Mouse (Mus musculus): ENCODE data around the gene Gm20503. TPM values are rescaled to one million over a fixed set of nuclear protein-coding genes. Genes with fewer than 3 reads are reported as not detected.

Gm20503 gene
- polyA plus RNA-seq, 1 experiment = 0.08 TPM

DNA sequence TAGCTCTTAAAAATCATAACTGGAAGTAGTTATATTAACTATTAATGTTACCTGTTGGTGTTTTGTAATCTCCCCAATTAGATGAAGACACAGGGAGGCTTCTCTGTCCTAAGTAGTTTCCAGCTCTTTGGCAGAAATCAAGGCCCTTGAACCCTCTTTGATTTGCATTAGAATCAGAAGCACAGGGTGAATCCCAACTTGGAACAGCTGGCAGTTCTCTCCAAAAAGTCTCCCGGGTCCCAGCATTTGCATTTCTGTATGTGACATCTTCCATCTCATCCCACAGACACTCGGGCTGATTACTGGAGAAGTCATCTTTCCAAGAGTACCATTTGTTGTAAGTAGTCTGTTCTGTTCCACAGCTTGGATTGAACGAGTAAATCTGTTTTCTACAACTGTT lies 44.2 kb downstream of the Gm20503 start:
- Histone ChIP-seq H3K27ac (ENCODE audit: insufficient read depth, low read length) (no peak overlapping the region), H3K4me1 (ENCODE audit: control insufficient read depth, insufficient read depth, low read length) (no peaks in the 10 kb centered on the region), H3K4me3 (ENCODE audit: insufficient read depth, low read length) (no peak overlapping the region)
- TF ChIP-seq POLR2A (IDR thresholded peaks at IDR 0.05; ENCODE audit: extremely low read depth, insufficient read depth, low read length) (no peak), CTCF (IDR thresholded peaks at IDR 0.05; ENCODE audit: extremely low read depth, insufficient read depth, low read length) (no peak)

DNA sequence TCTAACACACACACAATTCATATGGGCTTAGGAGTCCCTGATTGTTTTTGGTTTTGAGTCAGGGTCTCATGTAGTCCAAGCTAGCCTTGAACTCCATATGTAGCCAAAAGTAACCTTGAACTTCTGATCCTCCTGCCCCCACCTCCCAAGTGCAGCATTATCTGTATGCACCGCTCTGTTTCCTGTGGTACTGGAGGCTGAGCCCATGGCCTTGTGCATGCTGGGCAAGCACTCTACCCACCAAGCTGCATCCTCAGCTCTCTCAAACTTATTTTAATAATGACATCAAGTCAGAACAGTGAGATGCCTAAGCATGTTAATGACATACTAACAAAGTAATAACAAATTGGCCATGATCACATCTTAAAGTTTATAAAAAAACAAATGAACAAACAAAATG lies 48.1 kb downstream of the Gm20503 start:
- no peak overlapping the region for H3K27ac ChIP-seq (ENCODE audit: insufficient read depth, low read length)
- no peak overlapping the region for H3K4me3 ChIP-seq (ENCODE audit: insufficient read depth, low read length)
- no peak for TF ChIP-seq CTCF (IDR thresholded peaks at IDR 0.05; ENCODE audit: extremely low read depth, insufficient read depth, low read length)
- no peak for TF ChIP-seq POLR2A (IDR thresholded peaks at IDR 0.05; ENCODE audit: extremely low read depth, insufficient read depth, low read length)
- no peaks in the 10 kb centered on the region for H3K4me1 ChIP-seq (ENCODE audit: control insufficient read depth, insufficient read depth, low read length)

DNA sequence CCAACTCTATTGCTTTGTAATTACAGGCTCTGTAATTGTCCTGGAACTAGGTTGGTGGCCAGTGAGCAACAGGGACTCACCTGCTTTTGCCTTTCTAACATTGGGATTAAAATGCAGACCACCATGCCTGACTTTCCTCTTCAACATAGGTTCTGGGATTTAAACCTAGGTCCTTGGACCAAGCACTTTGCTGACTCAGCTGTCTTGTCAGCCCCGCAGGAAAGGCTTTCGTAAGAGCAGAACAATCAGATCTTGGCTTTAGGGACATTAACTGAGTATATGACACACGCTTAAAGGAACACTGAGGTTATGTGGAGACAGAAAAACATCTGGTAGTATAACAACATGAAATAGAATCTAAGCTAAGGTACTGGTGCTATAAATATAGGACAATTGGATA lies 54.9 kb downstream of the Gm20503 start:
- Histone ChIP-seq H3K4me1 (ENCODE audit: control insufficient read depth, insufficient read depth, low read length) (no peaks in the 10 kb centered on the region), H3K4me3 (ENCODE audit: insufficient read depth, low read length) (no peak overlapping the region), H3K27ac (ENCODE audit: insufficient read depth, low read length) (no peak overlapping the region)
- TF ChIP-seq POLR2A (IDR thresholded peaks at IDR 0.05; ENCODE audit: extremely low read depth, insufficient read depth, low read length) (no peak), CTCF (IDR thresholded peaks at IDR 0.05; ENCODE audit: extremely low read depth, insufficient read depth, low read length) (no peak)

DNA sequence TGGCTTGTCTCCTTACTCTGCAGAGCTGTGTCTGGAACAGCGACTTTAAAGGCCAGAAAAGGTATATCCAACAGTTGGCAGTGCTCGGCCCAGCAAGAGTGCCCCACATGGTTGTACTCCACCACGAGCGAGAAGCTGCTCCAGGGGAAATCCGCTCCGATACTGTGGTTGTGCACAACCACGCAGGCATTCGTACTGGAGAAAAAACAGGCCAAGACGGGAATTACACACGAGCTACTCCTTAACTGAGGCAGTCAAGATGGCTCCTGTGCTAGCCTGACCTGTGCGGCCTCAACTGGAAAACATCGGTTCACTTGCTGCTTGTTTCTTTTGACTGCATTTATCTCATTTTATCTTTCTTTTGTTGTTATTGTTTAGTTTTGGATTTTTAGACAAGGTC lies 59.5 kb downstream of the Gm20503 start:
- TF ChIP-seq POLR2A (IDR thresholded peaks at IDR 0.05; ENCODE audit: extremely low read depth, insufficient read depth, low read length) (no peak), CTCF (IDR thresholded peaks at IDR 0.05; ENCODE audit: extremely low read depth, insufficient read depth, low read length) (no peak)
- Histone ChIP-seq H3K4me3 (ENCODE audit: insufficient read depth, low read length) (no peak overlapping the region), H3K4me1 (ENCODE audit: control insufficient read depth, insufficient read depth, low read length) (no peaks in the 10 kb centered on the region), H3K27ac (ENCODE audit: insufficient read depth, low read length) (no peak overlapping the region)

DNA sequence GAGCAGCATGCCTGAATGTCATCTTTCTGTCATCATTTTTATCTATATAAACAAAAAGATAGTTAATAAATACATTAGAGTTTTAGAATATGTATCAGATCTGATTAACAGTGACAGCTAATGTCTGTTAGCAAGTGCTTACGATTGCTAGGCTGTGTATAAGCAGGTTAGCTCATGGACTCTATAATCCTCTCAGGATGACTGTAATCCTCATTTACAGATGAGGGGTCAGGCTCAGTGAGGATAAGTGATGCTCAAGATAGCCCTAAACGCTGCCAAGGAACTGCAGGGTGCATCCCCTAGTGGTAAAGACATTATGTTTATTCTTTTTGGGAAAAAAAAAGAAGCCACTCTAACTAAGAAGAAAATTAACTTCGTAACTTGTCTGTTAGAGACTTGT lies 66.3 kb downstream of the Gm20503 start:
- Histone ChIP-seq H3K4me1 (ENCODE audit: control insufficient read depth, insufficient read depth, low read length) (no peaks in the 10 kb centered on the region), H3K4me3 (ENCODE audit: insufficient read depth, low read length) (no peak overlapping the region), H3K27ac (ENCODE audit: insufficient read depth, low read length) (no peak overlapping the region)
- TF ChIP-seq POLR2A (IDR thresholded peaks at IDR 0.05; ENCODE audit: extremely low read depth, insufficient read depth, low read length) (no peak), CTCF (IDR thresholded peaks at IDR 0.05; ENCODE audit: extremely low read depth, insufficient read depth, low read length) (no peak)

DNA sequence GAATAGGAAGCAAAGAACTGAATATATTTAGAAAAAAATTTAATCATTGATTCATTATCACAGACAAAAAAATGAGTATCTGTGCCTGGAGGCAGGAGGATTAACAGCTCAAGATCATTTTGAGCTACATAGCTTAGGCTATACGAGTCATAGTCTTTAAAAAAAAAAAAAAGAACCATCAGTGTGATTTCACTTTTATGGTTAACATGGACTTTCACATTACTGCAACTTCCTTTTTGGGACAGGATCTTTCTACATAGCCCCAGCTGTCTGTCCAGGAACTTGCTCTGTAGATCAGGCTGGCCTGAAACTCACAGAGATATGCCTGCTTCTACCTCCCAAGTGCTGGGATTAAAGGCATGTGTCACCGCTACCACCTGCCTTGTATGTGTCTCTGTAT lies 80.4 kb downstream of the Gm20503 start:
- Histone ChIP-seq H3K4me3 (ENCODE audit: insufficient read depth, low read length) (no peak overlapping the region), H3K27ac (ENCODE audit: insufficient read depth, low read length) (no peak overlapping the region), H3K4me1 (ENCODE audit: control insufficient read depth, insufficient read depth, low read length) (no peaks in the 10 kb centered on the region)
- TF ChIP-seq CTCF (IDR thresholded peaks at IDR 0.05; ENCODE audit: extremely low read depth, insufficient read depth, low read length) = no peak
- TF ChIP-seq POLR2A (IDR thresholded peaks at IDR 0.05; ENCODE audit: extremely low read depth, insufficient read depth, low read length) = no peak

DNA sequence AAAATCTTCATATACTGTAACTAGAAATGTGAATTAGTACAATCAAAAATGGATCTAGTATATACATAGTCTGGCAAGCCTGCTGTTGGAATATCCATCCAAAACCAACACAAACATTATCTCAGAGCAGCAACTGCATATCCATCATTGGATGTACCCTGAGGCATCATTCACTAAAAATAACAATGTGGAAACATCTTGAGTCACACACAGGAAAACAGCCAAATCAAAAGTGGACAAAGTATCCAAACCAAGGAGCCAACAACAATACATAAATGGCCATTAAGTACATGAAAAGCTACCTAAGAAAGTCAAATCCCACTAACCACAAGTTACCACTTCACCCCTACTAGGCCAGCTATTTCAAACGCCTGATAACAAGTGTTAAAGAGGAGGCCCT lies 86.4 kb downstream of the Gm20503 start:
- Histone ChIP-seq H3K4me3 (ENCODE audit: insufficient read depth, low read length) (no peak overlapping the region), H3K4me1 (ENCODE audit: control insufficient read depth, insufficient read depth, low read length) (no peaks in the 10 kb centered on the region), H3K27ac (ENCODE audit: insufficient read depth, low read length) (no peak overlapping the region)
- TF ChIP-seq CTCF (IDR thresholded peaks at IDR 0.05; ENCODE audit: extremely low read depth, insufficient read depth, low read length) = no peak
- no peak for TF ChIP-seq POLR2A (IDR thresholded peaks at IDR 0.05; ENCODE audit: extremely low read depth, insufficient read depth, low read length)

Other genes with a start within 250 kb of the Gm20503 start
- gene Olfr267, start 215.5 kb upstream of the Gm20503 start, polyA plus RNA-seq (2012; rRNA removed) = 0.06 and 0.21 TPM in 2 replicates
- 38.6 and 40.5 TPM in 2 replicates for gene Ecpas, start 90.5 kb upstream of the Gm20503 start, polyA plus RNA-seq (2012; rRNA removed)
- gene Zkscan16, start 59.6 kb upstream of the Gm20503 start, polyA plus RNA-seq (2012; rRNA removed) = 14.7 and 17.1 TPM in 2 replicates
- 0.86 and 0.89 TPM in 2 replicates for gene Ptgr1, start 16.1 kb upstream of the Gm20503 start, polyA plus RNA-seq (2012; rRNA removed)
- 3.2 and 3.3 TPM in 2 replicates for gene Dnajc25, start 8.1 kb upstream of the Gm20503 start, polyA plus RNA-seq (2012; rRNA removed)
- 61.1 and 62.7 TPM in 2 replicates for gene Gng10, start 31.9 kb downstream of the Gm20503 start, polyA plus RNA-seq (2012; rRNA removed)
- not detected in 2 replicates for gene AI481877, start 135.8 kb downstream of the Gm20503 start, polyA plus RNA-seq (2012; rRNA removed)
- gene Ugcg, start 186.0 kb downstream of the Gm20503 start, polyA plus RNA-seq (2012; rRNA removed) = 59.1 and 60.7 TPM in 2 replicates

All from cortical plate, adult 2 months (tissue).